Mouse (Mus musculus) ES-E14 (cell line): ENCODE measurements around the gene Nf1. TPM values are rescaled to one million over a fixed set of nuclear protein-coding genes. Genes with fewer than 3 reads are reported as not detected.

Experiments used
- DNase-seq: peaks from one replicate; pipeline ENCODE4 v3.0.0-alpha.2; 2013; ENCODE audit warnings: low read depth, low spot score
- H3K27ac ChIP-seq: 2 replicates; pipeline ENCODE4 v1.5.1; 2012; ENCODE audit warnings: low read depth, mild to moderate bottlenecking, low read length, moderate library complexity, mixed read lengths; ENCODE audit not compliant: poor library complexity, insufficient read depth, severe bottlenecking
- H3K36me3 ChIP-seq: 2 replicates; pipeline ENCODE4 v1.6.1; 2012; ENCODE audit warnings: mild to moderate bottlenecking, low read length, moderate library complexity, mixed read lengths; ENCODE audit not compliant: control insufficient read depth, poor library complexity, insufficient read depth, severe bottlenecking
- H3K4me1 ChIP-seq, 2 experiments: fragments of 150-350 bp in 1 of 2; sonication (generic) in 1 of 2; 2 replicates each; pipeline ENCODE4 v1.6.1; 2012; ENCODE audit warnings: low read length in 2 of 2, mild to moderate bottlenecking in 1 of 2, mixed read lengths in 1 of 2; ENCODE audit not compliant: control insufficient read depth in 2 of 2, insufficient read depth in 2 of 2, poor library complexity in 1 of 2
- H3K4me3 ChIP-seq, 2 experiments: fragments of 150-350 bp in 1 of 2; sonication (generic) in 1 of 2; 2 replicates each; pipeline ENCODE4 v1.5.1; 2012; ENCODE audit warnings: low read length in 2 of 2, low read depth in 1 of 2, mild to moderate bottlenecking in 1 of 2, mixed read lengths in 1 of 2; ENCODE audit not compliant: insufficient read depth in 1 of 2, poor library complexity in 1 of 2, severe bottlenecking in 1 of 2
- H3K9ac ChIP-seq: 2 replicates; pipeline ENCODE4 v1.6.1; 2012; ENCODE audit warnings: low read depth, mild to moderate bottlenecking, low read length, mixed read lengths; ENCODE audit not compliant: poor library complexity, insufficient read depth, severe bottlenecking
- H3K9me3 ChIP-seq: fragments of 150-350 bp; sonication (generic); 2 replicates; pipeline ENCODE4 v1.6.1; 2012; ENCODE audit warnings: low read depth, mild to moderate bottlenecking, low read length; ENCODE audit not compliant: control insufficient read depth, insufficient read depth
- CHD2 ChIP-seq: IDR thresholded peaks from 2 replicates; pipeline ENCODE4 v1.6.1; 2014; ENCODE audit warnings: mild to moderate bottlenecking, low read depth, low read length, inconsistent platforms
- HCFC1 ChIP-seq: IDR thresholded peaks from 2 replicates; pipeline ENCODE4 v1.6.1; 2012; ENCODE audit warnings: low read length, inconsistent platforms, borderline replicate concordance; ENCODE audit not compliant: insufficient read depth
- MAFK ChIP-seq: IDR thresholded peaks from 2 replicates; pipeline ENCODE4 v1.6.1; 2014; ENCODE audit warnings: mild to moderate bottlenecking, low read depth, low read length, inconsistent platforms; ENCODE audit not compliant: insufficient read depth
- ZC3H11A ChIP-seq: IDR thresholded peaks from 2 replicates; pipeline ENCODE4 v1.6.1; 2012; ENCODE audit warnings: low read depth, mild to moderate bottlenecking, inconsistent platforms, low read length, borderline replicate concordance
- ZNF384 ChIP-seq: IDR thresholded peaks from 2 replicates; pipeline ENCODE4 v1.6.1; 2012; ENCODE audit warnings: low read depth, low read length, inconsistent platforms
- in situ Hi-C, 2 experiments: fragments of 600-800 bp; cut with MboI; formaldehyde crosslinking; loops; one replicate each; pipeline ENCODE4 v1.15.1; 2025; ENCODE audit warnings: low sequenced_read_pairs in 2 of 2, inconsistent platforms in 1 of 2; ENCODE audit not compliant: unreplicated experiment in 2 of 2
- total RNA-seq: library from RNA; depleted of rRNA; stranded (reverse); fragments of 300-350 nt; gene quantifications from 2 replicates; pipeline ENCODE4 v1.2.3, GENCODE M21; 2012

Gene Nf1
- total RNA-seq, 1 experiment: 15.3 TPM

DNA sequence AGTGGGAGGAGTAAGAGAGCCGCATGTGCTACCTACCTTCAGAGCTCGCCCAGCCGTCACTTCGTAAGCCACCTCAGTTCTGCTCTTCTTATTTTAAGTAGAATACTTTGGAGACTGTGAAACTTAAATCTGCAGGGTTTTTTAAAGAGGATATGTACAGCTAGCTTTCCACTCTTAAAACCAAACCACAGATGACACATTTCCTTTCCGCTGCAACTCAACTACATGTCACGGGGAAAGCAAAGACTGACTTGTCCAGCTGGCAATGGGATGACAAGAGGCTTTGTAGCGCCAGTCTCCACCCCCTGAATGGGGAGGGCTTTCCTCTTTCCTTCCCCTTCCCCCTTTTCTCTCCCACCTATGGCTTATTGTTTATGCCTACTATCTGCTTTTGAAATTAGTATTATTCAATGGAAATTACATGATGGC is 190.9 kb downstream of the Nf1 start, which contains the start of the genes Evi2 and Evi2a:
Gene Evi2, minus strand, starts transcription at position 257 of the 429 bp plus-strand sequence.
Gene Evi2a, minus strand, starts transcription at position 277 of the 429 bp plus-strand sequence.
- TF ChIP-seq ZNF384 (no peak), MAFK (no peak), CHD2 (no peak), HCFC1 (no peak), ZC3H11A (no peak)
- Histone ChIP-seq H3K4me1 (no peaks in the 10 kb centered on the region), H3K4me3 (no peak within 1 kb of the TSS), H3K9me3 (no peaks in the 10 kb centered on the region), H3K36me3 (peaks cover 4% of the 10 kb centered on the region; the same call in 1 of the 2 replicates), H3K9ac (no peak within 1 kb of the TSS), H3K27ac (no peak within 1 kb of the TSS)
- in situ Hi-C loops: no loop called here
- no peak for DNase-seq

DNA sequence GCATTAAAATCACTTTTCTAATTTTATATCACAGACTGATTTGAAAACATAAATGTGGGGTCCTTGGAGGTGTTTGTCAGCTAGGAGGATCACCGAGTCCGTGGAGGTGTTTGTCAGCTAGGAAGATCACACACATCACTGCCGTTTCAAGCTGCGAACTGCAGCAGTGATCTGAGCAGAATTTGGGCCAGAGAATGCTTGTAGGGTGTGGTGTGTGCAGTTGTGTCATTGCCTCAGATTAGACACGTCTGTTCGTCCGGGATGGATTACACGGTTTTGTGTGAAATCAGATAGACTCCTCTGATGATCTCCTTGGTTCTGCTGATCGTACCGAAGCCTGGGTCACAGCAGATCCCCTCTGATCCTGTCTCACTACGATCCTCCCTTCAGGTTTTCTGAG is 191.3 kb downstream of the Nf1 start:
- in situ Hi-C loops: no loop called here
- Histone ChIP-seq H3K9me3 (no peaks in the 10 kb centered on the region), H3K36me3 (peaks cover 4% of the 10 kb centered on the region; the same call in 1 of the 2 replicates), H3K4me1 (no peaks in the 10 kb centered on the region), H3K9ac (no peak overlapping the region), H3K4me3 (no peak overlapping the region), H3K27ac (no peak overlapping the region)
- DNase-seq: no peak
- TF ChIP-seq ZNF384: no peak
- TF ChIP-seq CHD2: no peak
- TF ChIP-seq ZC3H11A: no peak
- no peak for TF ChIP-seq MAFK
- TF ChIP-seq HCFC1: no peak

DNA sequence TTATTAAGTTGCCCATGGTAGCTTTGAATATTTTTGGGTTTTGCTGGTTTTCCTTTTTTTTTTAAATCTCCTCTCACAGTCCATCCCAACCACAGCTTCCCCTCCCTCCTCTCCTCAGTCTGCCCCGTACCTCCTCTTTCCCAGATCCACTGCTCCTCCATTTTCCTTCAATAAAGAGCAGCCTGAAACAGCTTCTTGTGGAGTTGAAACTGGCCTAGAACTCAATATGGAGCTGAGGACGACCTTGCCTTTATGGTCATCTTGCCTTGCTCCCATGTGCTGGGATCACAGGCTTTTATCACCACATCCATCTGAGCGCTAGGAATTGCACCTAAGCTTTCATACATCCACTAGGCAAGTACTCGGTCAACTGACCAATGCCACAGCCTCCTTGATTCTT is 192.0 kb downstream of the Nf1 start:
- peaks cover 4% of the 10 kb centered on the region; the same call in 1 of the 2 replicates for H3K36me3 ChIP-seq
- no peak overlapping the region for H3K9ac ChIP-seq
- H3K4me1 ChIP-seq: no peaks in the 10 kb centered on the region
- no peak for TF ChIP-seq ZNF384
- no peaks in the 10 kb centered on the region for H3K9me3 ChIP-seq
- H3K4me3 ChIP-seq: no peak overlapping the region
- H3K27ac ChIP-seq: no peak overlapping the region
- no peak for DNase-seq
- in situ Hi-C loops: no loop called here

DNA sequence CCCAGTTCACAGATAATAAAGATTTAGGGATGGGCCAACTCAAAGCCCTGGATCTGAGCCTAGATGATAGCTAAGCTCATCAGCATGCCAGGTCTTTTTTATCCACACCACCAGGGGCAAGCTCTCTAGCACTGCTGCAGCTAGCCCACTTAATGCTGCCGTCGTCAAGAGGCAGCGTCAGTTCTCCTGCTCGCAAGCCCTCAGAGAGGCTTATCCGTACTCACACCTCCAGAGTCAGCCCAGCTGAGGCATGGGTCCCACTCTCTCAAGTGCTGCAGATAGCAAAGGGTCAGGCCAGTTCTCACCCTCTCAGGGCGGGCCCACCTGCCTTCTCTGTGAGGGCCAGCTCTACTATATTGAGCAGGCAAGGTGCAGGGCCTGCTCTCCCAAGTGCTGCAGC is 193.8 kb downstream of the Nf1 start:
- Histone ChIP-seq H3K4me1 (no peaks in the 10 kb centered on the region), H3K9me3 (no peaks in the 10 kb centered on the region), H3K36me3 (peaks cover 3% of the 10 kb centered on the region; the same call in 1 of the 2 replicates), H3K9ac (no peak overlapping the region), H3K27ac (no peak overlapping the region), H3K4me3 (no peak overlapping the region)
- DNase-seq: no peak
- TF ChIP-seq ZNF384 (no peak), HCFC1 (no peak), CHD2 (no peak), ZC3H11A (no peak), MAFK (no peak)
- in situ Hi-C loops: no loop called here
